Mouse (Mus musculus): ENCODE data around the gene Tbc1d4. TPM values are rescaled to one million over a fixed set of nuclear protein-coding genes. Genes with fewer than 3 reads are reported as not detected.
A peak's percentile ranks its signal among the peaks of the same experiment; 100 is the strongest.

Tbc1d4 gene
- polyA plus RNA-seq, 1 experiment from 2014 or later = 13.0 TPM

- no peak for ATAC-seq (ENCODE audit: insufficient read depth)
- Histone ChIP-seq H3K4me2 (no peak overlapping the region), H3K9ac (no peak overlapping the region), H3K27me3 (ENCODE audit: insufficient read depth, low read length) (no peaks in the 10 kb centered on the region), H3K27ac (ENCODE audit: low read depth) (no peak overlapping the region), H3K4me3 (ENCODE audit: low read depth, low read length) (no peak overlapping the region), H3K36me3 (ENCODE audit: insufficient read depth) (no peaks in the 10 kb centered on the region), H3K4me1 (ENCODE audit: insufficient read depth) (no peaks in the 10 kb centered on the region), H3K9me3 (ENCODE audit: low read depth, low read length) (no peaks in the 10 kb centered on the region)
- WGBS = 52% methylated on average over 1 of the region's 1 CpGs
- no peak for TF ChIP-seq CTCF (IDR thresholded peaks at IDR 0.05; ENCODE audit: low read depth)
- DNase-seq = no peak
Measured at GRCm38 (mm10) chr14:101613206-101613605, 4.2 kb upstream of the Tbc1d4 start.

GRCm38 (mm10) chr14:101610701-101611100 lies 1.7 kb upstream of the Tbc1d4 start:
- Histone ChIP-seq H3K36me3 (ENCODE audit: insufficient read depth) (no peaks in the 10 kb centered on the region), H3K9ac (no peak overlapping the region), H3K27ac (ENCODE audit: low read depth) (no peak overlapping the region), H3K4me3 (ENCODE audit: low read depth, low read length) (no peak overlapping the region), H3K27me3 (ENCODE audit: insufficient read depth, low read length) (no peaks in the 10 kb centered on the region), H3K9me3 (ENCODE audit: low read depth, low read length) (no peaks in the 10 kb centered on the region), H3K4me2 (no peak overlapping the region), H3K4me1 (ENCODE audit: insufficient read depth) (no peaks in the 10 kb centered on the region)
- no peak for DNase-seq
- WGBS = 65% methylated on average over 10 of the region's 10 CpGs
- ATAC-seq (ENCODE audit: insufficient read depth) = no peak
- TF ChIP-seq CTCF (IDR thresholded peaks at IDR 0.05; ENCODE audit: low read depth) = no peak

- peak; percentile 54 for DNase-seq
- TF ChIP-seq CTCF (IDR thresholded peaks at IDR 0.05; ENCODE audit: low read depth) = no peak
Measured at GRCm38 (mm10) chr14:101607631-101608518, 1.1 kb downstream of the Tbc1d4 start.

GRCm38 (mm10) chr14:101605843-101606242 lies 3.1 kb downstream of the Tbc1d4 start:
- no peak overlapping the region for H3K4me3 ChIP-seq (ENCODE audit: low read depth, low read length)
- TF ChIP-seq CTCF (IDR thresholded peaks at IDR 0.05; ENCODE audit: low read depth) = peak; percentile 51
- no peaks in the 10 kb centered on the region for H3K4me1 ChIP-seq (ENCODE audit: insufficient read depth)
- 67% methylated on average over 2 of the region's 2 CpGs for WGBS
- H3K4me2 ChIP-seq = no peak overlapping the region
- H3K27ac ChIP-seq (ENCODE audit: low read depth) = no peak overlapping the region
- ATAC-seq (ENCODE audit: insufficient read depth) (no peak), DNase-seq (peak; percentile 36)
- no peaks in the 10 kb centered on the region for H3K36me3 ChIP-seq (ENCODE audit: insufficient read depth)
- no peaks in the 10 kb centered on the region for H3K27me3 ChIP-seq (ENCODE audit: insufficient read depth, low read length)
- H3K9ac ChIP-seq = no peak overlapping the region
- no peaks in the 10 kb centered on the region for H3K9me3 ChIP-seq (ENCODE audit: low read depth, low read length)

More at GRCm38 (mm10) chr14:101607631-101608518, 1.1 kb downstream of the Tbc1d4 start:
- WGBS = under 1% methylated on average over 60 of the region's 62 CpGs
- Histone ChIP-seq H3K4me3 (ENCODE audit: low read depth, low read length) (peak overlapping the region; percentile 77), H3K9ac (peak overlapping the region; percentile 78), H3K36me3 (ENCODE audit: insufficient read depth) (no peaks in the 10 kb centered on the region), H3K9me3 (ENCODE audit: low read depth, low read length) (no peaks in the 10 kb centered on the region), H3K27ac (ENCODE audit: low read depth) (peak overlapping the region; percentile 63), H3K27me3 (ENCODE audit: insufficient read depth, low read length) (no peaks in the 10 kb centered on the region), H3K4me1 (ENCODE audit: insufficient read depth) (no peaks in the 10 kb centered on the region), H3K4me2 (peak overlapping the region; percentile 99)
- peak; percentile 55 for ATAC-seq (ENCODE audit: insufficient read depth)

- TF ChIP-seq CTCF (IDR thresholded peaks at IDR 0.05; ENCODE audit: low read depth) = no peak
- DNase-seq = no peak
Measured at GRCm38 (mm10) chr14:101602851-101603250, 6.1 kb downstream of the Tbc1d4 start.

GRCm38 (mm10) chr14:101597096-101597715 lies 11.8 kb downstream of the Tbc1d4 start:
- Histone ChIP-seq H3K27ac (ENCODE audit: low read depth) (no peak overlapping the region), H3K9ac (no peak overlapping the region), H3K36me3 (ENCODE audit: insufficient read depth) (no peaks in the 10 kb centered on the region), H3K4me3 (ENCODE audit: low read depth, low read length) (no peak overlapping the region), H3K4me1 (ENCODE audit: insufficient read depth) (no peaks in the 10 kb centered on the region), H3K4me2 (no peak overlapping the region), H3K9me3 (ENCODE audit: low read depth, low read length) (no peaks in the 10 kb centered on the region), H3K27me3 (ENCODE audit: insufficient read depth, low read length) (no peaks in the 10 kb centered on the region)
- WGBS = 82% methylated on average over 12 of the region's 14 CpGs
- DNase-seq (no peak), ATAC-seq (ENCODE audit: insufficient read depth) (peak; percentile 26; the same call in 1 of the 2 replicates)
- no peak for TF ChIP-seq CTCF (IDR thresholded peaks at IDR 0.05; ENCODE audit: low read depth)

More at GRCm38 (mm10) chr14:101602851-101603250, 6.1 kb downstream of the Tbc1d4 start:
- no peak overlapping the region for H3K4me2 ChIP-seq
- H3K9ac ChIP-seq = no peak overlapping the region
- no peaks in the 10 kb centered on the region for H3K36me3 ChIP-seq (ENCODE audit: insufficient read depth)
- no peak overlapping the region for H3K27ac ChIP-seq (ENCODE audit: low read depth)
- no peaks in the 10 kb centered on the region for H3K27me3 ChIP-seq (ENCODE audit: insufficient read depth, low read length)
- ATAC-seq (ENCODE audit: insufficient read depth) = no peak
- no peaks in the 10 kb centered on the region for H3K4me1 ChIP-seq (ENCODE audit: insufficient read depth)
- no peaks in the 10 kb centered on the region for H3K9me3 ChIP-seq (ENCODE audit: low read depth, low read length)
- H3K4me3 ChIP-seq (ENCODE audit: low read depth, low read length) = no peak overlapping the region
- WGBS = 58% methylated on average over 3 of the region's 3 CpGs

GRCm38 (mm10) chr14:101596691-101597090 lies 12.3 kb downstream of the Tbc1d4 start:
- Histone ChIP-seq H3K9me3 (ENCODE audit: low read depth, low read length) (no peaks in the 10 kb centered on the region), H3K4me2 (no peak overlapping the region), H3K9ac (no peak overlapping the region), H3K27me3 (ENCODE audit: insufficient read depth, low read length) (no peaks in the 10 kb centered on the region), H3K4me3 (ENCODE audit: low read depth, low read length) (no peak overlapping the region), H3K27ac (ENCODE audit: low read depth) (no peak overlapping the region), H3K4me1 (ENCODE audit: insufficient read depth) (no peaks in the 10 kb centered on the region), H3K36me3 (ENCODE audit: insufficient read depth) (no peaks in the 10 kb centered on the region)
- 93% methylated on average over 9 of the region's 9 CpGs for WGBS
- no peak for DNase-seq
- no peak for TF ChIP-seq CTCF (IDR thresholded peaks at IDR 0.05; ENCODE audit: low read depth)
- no peak for ATAC-seq (ENCODE audit: insufficient read depth)
